Mouse (Mus musculus) heart, postnatal 0 days (tissue): Measurements from ENCODE around the gene Dchs1. TPM values are rescaled to one million over a fixed set of nuclear protein-coding genes. Genes with fewer than 3 reads are reported as not detected.
A peak's percentile ranks its signal among the peaks of the same experiment; 100 is the strongest.

Source experiments
- ATAC-seq: fragments of 200-750 bp; cut with Nextera tagmentation; 2 replicates; pipeline ENCODE4 v1.8.0; 2017; ENCODE audit warnings: low read depth, moderate number of reproducible peaks, moderate library complexity; ENCODE audit not compliant: insufficient read depth
- DNase-seq: peaks from one replicate; pipeline ENCODE4 v3.0.0-alpha.2; 2016; ENCODE audit warnings: low spot score
- H3K27ac ChIP-seq: fragments of 300-500 bp; sonication (generic); 2 replicates; pipeline ENCODE4 v1.5.1; 2014; ENCODE audit warnings: low read depth, mild to moderate bottlenecking
- H3K27me3 ChIP-seq: fragments of 300-500 bp; sonication (generic); 2 replicates; pipeline ENCODE4 v1.6.1; 2014; ENCODE audit warnings: low read length, mixed read lengths; ENCODE audit not compliant: control insufficient read depth, insufficient read depth
- H3K36me3 ChIP-seq: fragments of 300-500 bp; sonication (generic); replicated peaks from 2 replicates; pipeline ENCODE4 v1.6.1; 2014; ENCODE audit warnings: low read length, mixed read lengths; ENCODE audit not compliant: control insufficient read depth, insufficient read depth
- H3K4me1 ChIP-seq: fragments of 300-500 bp; sonication (generic); 2 replicates; pipeline ENCODE4 v1.6.1; 2014; ENCODE audit warnings: antibody characterized with exemption; ENCODE audit not compliant: control insufficient read depth, insufficient read depth
- H3K4me2 ChIP-seq: fragments of 300-500 bp; sonication (generic); 2 replicates; pipeline ENCODE4 v1.6.1; 2014; ENCODE audit warnings: low read depth, mild to moderate bottlenecking, low read length, moderate library complexity
- H3K4me3 ChIP-seq: fragments of 300-500 bp; sonication (generic); 2 replicates; pipeline ENCODE4 v1.5.1; 2014; ENCODE audit warnings: low read depth, low read length
- H3K9ac ChIP-seq: fragments of 300-500 bp; sonication (generic); replicated peaks from 2 replicates; pipeline ENCODE4 v1.6.1; 2014; ENCODE audit warnings: low read depth, low read length, mixed read lengths
- H3K9me3 ChIP-seq: fragments of 300-500 bp; sonication (generic); replicated peaks from 2 replicates; pipeline ENCODE4 v1.6.1; 2016; ENCODE audit warnings: low read length; ENCODE audit not compliant: control insufficient read depth
- CTCF ChIP-seq: IDR thresholded peaks from 2 replicates; pipeline ENCODE4 v1.5.1; 2016; ENCODE audit warnings: antibody characterized with exemption, control low read depth, low read depth
- EP300 ChIP-seq: IDR thresholded peaks from 2 replicates; pipeline ENCODE4 v1.6.1; 2016; ENCODE audit warnings: antibody characterized with exemption, low read depth
- WGBS: fragments of 180-500 bp; shearing (Covaris S2); extraction: QIAGEN DNeasy Blood & Tissue Kit; methylation state at CpG from one replicate; pipeline ENCODE4 v1.1.7; 2014; 5-methylcytosine and 5-hydroxymethylcytosine counted together
- polyA plus RNA-seq: library from polyadenylated mRNA; unstranded; fragments of >200 nt; fragmentation: Nextera tagmentation; extraction: Ambion mirVana; gene quantifications from 2 replicates; pipeline ENCODE4 v1.2.1, GENCODE M21; 2015
- total RNA-seq: library from RNA; depleted of rRNA; stranded (reverse); fragments of >200 nt; gene quantifications from 2 replicates; pipeline ENCODE4 v1.2.3, GENCODE M21; 2014; ENCODE audit warnings: low replicate concordance

Gene Dchs1
- total and polyA plus RNA-seq, 2 experiments from 2014 or later: 2.1 to 19.3 TPM

DNA sequence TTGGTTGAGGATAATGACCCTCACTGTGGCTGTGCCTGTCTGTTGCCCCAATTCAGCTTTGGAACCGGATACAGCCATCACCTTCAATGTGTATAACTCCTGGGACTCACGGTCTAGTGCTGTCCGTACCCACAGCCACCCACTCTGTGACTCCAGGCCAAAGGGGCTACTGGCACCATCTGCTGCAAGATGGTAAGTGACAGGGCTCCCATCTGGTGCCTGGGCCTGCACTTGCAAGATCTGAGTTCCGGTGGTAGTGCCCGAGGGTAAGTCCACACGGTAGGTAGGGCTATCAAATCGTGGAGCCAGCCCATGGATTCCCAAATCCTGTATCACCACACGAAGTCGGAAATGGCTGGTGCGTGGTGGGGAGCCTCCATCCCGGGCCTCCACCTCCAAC is 23.1 kb downstream of the Dchs1 start:
- Histone ChIP-seq H3K9me3 (no peaks in the 10 kb centered on the region), H3K9ac (no peak overlapping the region), H3K4me1 (0 out of 2 replicates have a peak, but pooled peaks cover 8% of the 10 kb centered on the region), H3K27ac (no peak overlapping the region), H3K4me2 (no peak overlapping the region), H3K27me3 (peaks cover 27% of the 10 kb centered on the region), H3K4me3 (no peak overlapping the region), H3K36me3 (peaks cover 17% of the 10 kb centered on the region)
- TF ChIP-seq EP300: no peak
- TF ChIP-seq CTCF: no peak
- ATAC-seq (no peak), DNase-seq (no peak)
- WGBS: 91% methylated on average over 11 of the region's 11 CpGs

DNA sequence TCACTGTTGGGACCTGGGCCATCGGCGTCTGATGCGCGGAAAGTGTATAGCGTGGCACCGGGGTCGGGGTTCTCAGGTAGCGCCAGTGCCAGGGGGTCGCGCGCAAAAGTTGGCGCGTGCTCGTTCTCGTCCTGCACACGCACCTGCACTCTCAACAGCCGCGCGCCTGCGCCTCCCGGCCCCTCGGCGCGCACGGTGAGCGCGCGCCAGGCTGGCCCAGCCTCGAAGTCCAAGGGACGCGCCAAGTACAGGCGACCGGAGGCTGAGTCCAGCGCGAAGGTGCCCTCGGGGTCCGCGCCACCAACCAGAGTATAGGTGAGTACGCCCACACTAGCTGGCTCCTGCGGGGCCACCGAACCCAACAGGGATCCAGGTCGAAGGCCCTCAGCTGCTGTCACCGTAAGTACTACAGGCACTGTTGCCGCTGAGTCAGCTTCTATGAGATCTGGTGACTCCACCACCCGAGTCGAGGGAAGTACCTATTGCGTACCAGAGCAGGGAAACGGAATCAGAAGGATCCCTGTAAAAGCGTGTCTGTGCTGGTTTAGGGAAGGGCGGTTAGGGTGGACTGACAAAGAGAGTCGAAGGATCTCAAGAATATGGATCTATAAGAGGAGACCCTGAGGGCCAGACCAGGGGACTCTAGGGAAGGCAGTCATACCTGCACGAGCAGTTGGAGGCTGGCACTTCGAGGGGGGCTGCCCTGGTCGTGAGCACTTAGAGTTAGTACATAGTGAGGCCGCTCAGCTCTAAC is 24.8 kb downstream of the Dchs1 start:
- WGBS: 31% methylated on average over 52 of the region's 55 CpGs
- Histone ChIP-seq H3K4me3 (peak overlapping the region; percentile 33), H3K27ac (no peak overlapping the region), H3K4me1 (0 out of 2 replicates have a peak, but pooled peaks cover 8% of the 10 kb centered on the region), H3K4me2 (peak overlapping the region; percentile 59), H3K9ac (no peak overlapping the region), H3K36me3 (peaks cover 22% of the 10 kb centered on the region), H3K27me3 (peaks cover 27% of the 10 kb centered on the region), H3K9me3 (no peaks in the 10 kb centered on the region)
- DNase-seq (no peak), ATAC-seq (peak; percentile 12; the same call in 1 of the 2 replicates)
- TF ChIP-seq EP300 (no peak), CTCF (no peak)

DNA sequence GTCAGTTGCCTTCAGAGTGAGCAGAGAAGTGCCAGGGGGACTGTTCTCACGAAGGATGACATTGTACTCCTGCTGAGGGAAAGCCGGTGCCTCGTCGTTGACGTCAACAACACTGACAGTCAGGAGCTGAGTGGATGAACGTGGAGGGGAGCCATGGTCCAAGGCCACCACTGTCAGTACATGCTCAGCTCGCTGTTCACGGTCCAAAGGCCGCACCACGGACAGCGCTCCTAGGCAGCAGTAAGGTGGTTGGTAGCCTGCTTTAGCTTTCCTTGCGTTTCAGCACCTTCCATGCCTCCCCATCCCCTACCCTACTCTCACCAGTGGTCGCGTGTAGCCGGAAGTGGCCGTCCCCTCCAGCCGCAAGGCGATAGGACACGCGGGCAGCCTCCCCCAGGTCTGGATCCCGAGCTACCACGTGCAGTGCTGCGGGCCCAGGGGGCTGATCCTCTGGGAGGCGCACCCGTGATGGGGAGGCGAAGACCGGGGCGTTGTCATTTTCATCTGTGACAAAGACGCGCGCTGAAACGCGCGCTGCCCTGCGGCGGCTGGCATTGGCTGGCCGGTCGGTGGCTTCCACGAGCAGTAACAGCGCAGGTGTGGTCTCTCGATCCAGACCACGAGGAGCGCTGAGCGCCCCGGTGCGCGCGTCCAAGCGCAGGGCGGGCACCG is 25.5 kb downstream of the Dchs1 start:
- peak overlapping the region; percentile 33 for H3K4me3 ChIP-seq
- H3K27ac ChIP-seq: no peak overlapping the region
- H3K4me2 ChIP-seq: peak overlapping the region; percentile 59
- H3K4me1 ChIP-seq: 0 out of 2 replicates have a peak, but pooled peaks cover 8% of the 10 kb centered on the region
- H3K9me3 ChIP-seq: no peaks in the 10 kb centered on the region
- no peak for DNase-seq
- peaks cover 29% of the 10 kb centered on the region for H3K36me3 ChIP-seq
- WGBS: 24% methylated on average over 51 of the region's 51 CpGs
- no peak overlapping the region for H3K9ac ChIP-seq
- TF ChIP-seq CTCF (no peak), EP300 (no peak)
- ATAC-seq: peak; percentile 31; the same call in 1 of the 2 replicates
- peaks cover 27% of the 10 kb centered on the region for H3K27me3 ChIP-seq

DNA sequence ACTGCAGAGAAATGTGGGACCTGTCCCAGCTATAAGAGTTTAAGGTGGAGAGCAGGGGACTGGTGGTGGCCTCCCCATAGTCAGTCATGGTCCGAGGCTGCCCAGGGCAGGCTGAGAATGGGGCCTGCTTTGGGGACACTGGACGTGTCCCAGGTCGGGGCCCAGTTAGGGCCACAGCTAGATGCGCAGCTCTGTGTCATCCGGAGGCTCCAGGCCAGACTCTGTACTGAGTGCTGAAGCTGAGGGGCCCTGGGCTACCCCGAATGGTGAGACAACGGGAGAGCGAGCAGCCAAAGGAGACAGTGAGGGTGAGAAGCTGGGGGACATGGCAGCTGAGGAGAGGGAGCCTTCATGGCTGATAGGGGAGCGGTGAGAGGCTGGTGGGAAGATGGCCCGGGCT is 34.2 kb downstream of the Dchs1 start:
- Histone ChIP-seq H3K27ac (no peak overlapping the region), H3K27me3 (no peaks in the 10 kb centered on the region), H3K4me3 (no peak overlapping the region), H3K36me3 (peaks cover 51% of the 10 kb centered on the region), H3K9me3 (no peaks in the 10 kb centered on the region), H3K4me1 (0 out of 2 replicates have a peak, but pooled peaks cover 10% of the 10 kb centered on the region), H3K9ac (no peak overlapping the region), H3K4me2 (no peak overlapping the region)
- no peak for ATAC-seq
- DNase-seq: no peak
- 86% methylated on average over 10 of the region's 10 CpGs for WGBS
- TF ChIP-seq CTCF (no peak), EP300 (no peak)

DNA sequence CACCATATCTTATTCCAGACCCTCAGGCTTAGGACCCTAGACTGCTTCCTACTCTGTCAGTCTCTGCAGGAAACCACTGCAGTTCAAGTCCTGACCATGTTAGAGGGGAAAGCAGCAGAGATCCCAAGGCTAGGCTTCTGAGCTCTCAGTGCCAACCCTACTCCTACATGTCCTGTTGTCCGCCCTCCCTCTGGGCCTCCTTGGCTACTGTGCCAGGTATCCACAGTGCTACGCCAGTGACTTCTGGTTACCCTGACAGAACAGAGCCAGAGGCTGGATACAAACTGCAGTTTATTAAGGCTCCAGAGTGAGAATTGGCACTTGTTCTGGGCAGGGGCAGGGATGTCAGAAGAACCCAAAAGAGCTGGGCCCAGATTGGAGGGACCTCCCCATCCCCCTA is 34.7 kb downstream of the Dchs1 start:
- Histone ChIP-seq H3K4me2 (no peak overlapping the region), H3K9me3 (no peaks in the 10 kb centered on the region), H3K4me3 (no peak overlapping the region), H3K9ac (no peak overlapping the region), H3K27ac (no peak overlapping the region), H3K4me1 (0 out of 2 replicates have a peak, but pooled peaks cover 10% of the 10 kb centered on the region), H3K27me3 (no peaks in the 10 kb centered on the region), H3K36me3 (peaks cover 49% of the 10 kb centered on the region)
- WGBS: 78% methylated on average over 2 of the region's 2 CpGs
- no peak for TF ChIP-seq EP300
- TF ChIP-seq CTCF: no peak
- ATAC-seq (no peak), DNase-seq (no peak)
